Mouse (Mus musculus) bone marrow macrophage, adult 2 months (primary cell): ENCODE measurements around the gene Atp5j2. TPM values are rescaled to one million over a fixed set of nuclear protein-coding genes. Genes with fewer than 3 reads are reported as not detected.
A peak's percentile ranks its signal among the peaks of the same experiment; 100 is the strongest.

Experiments used
- H3K27ac ChIP-seq: 2 replicates; pipeline ENCODE4 v1.5.1; 2012; ENCODE audit warnings: low read depth, low read length; ENCODE audit not compliant: insufficient read depth
- H3K4me1 ChIP-seq: 2 replicates; pipeline ENCODE4 v1.6.1; 2012; ENCODE audit warnings: low read length; ENCODE audit not compliant: control insufficient read depth, insufficient read depth
- H3K4me3 ChIP-seq: 2 replicates; pipeline ENCODE4 v1.5.1; 2012; ENCODE audit warnings: mild to moderate bottlenecking, low read length, moderate library complexity; ENCODE audit not compliant: insufficient read depth
- CTCF ChIP-seq: IDR thresholded peaks from 2 replicates; pipeline ENCODE4 v1.5.1; 2012; ENCODE audit warnings: low read depth, mild to moderate bottlenecking, low read length, moderate library complexity
- POLR2A ChIP-seq: IDR thresholded peaks from 2 replicates; pipeline ENCODE4 v1.6.1; 2012; ENCODE audit warnings: mild to moderate bottlenecking, low read depth, low read length, borderline replicate concordance
- polyA plus RNA-seq: library from polyadenylated mRNA; stranded (reverse); fragments of >200 nt; gene quantifications from 2 replicates; pipeline ENCODE4 v1.2.4, GENCODE M21; 2012; ENCODE audit not compliant: missing spikeins, insufficient read depth, insufficient read length

The Atp5j2 gene
- polyA plus RNA-seq, 1 experiment, result 271 TPM

- peak within 1 kb of the TSS; percentile 96 for H3K4me3 ChIP-seq
- no peak for TF ChIP-seq CTCF
- no peak for TF ChIP-seq POLR2A
- H3K27ac ChIP-seq, result peak within 1 kb of the TSS; percentile 97
- peaks cover 13% of the 10 kb centered on the region for H3K4me1 ChIP-seq
Measured at GRCm38 (mm10) chr5:145139571-145140519, 52.0 kb downstream of the Atp5j2 start, which contains the start of the genes Pdap1 and Bud31. Pdap1 (minus strand) TSS chr5:145140238. Bud31 (plus strand) TSS chr5:145140362.

- TF ChIP-seq POLR2A (no peak), CTCF (no peak)
- H3K27ac ChIP-seq, result no peak overlapping the region
- H3K4me1 ChIP-seq, result peaks cover 13% of the 10 kb centered on the region
- peak overlapping the region; percentile 96 for H3K4me3 ChIP-seq
Measured at GRCm38 (mm10) chr5:145138836-145139235, 53.0 kb downstream of the Atp5j2 start.

Other genes with a start within 250 kb of the Atp5j2 start
- gene Smurf1, start 226.2 kb downstream of the Atp5j2 start, polyA plus RNA-seq, result 9.4 and 11.5 TPM in 2 replicates
- not detected in 2 replicates for gene Gm4871, start 159.3 kb downstream of the Atp5j2 start, polyA plus RNA-seq
- not detected in 2 replicates for gene 1700018F24Rik, start 149.1 kb downstream of the Atp5j2 start, polyA plus RNA-seq
- gene Arpc1a, start 108.2 kb downstream of the Atp5j2 start, polyA plus RNA-seq, result 78.6 and 92.3 TPM in 2 replicates
- not detected in 2 replicates for gene Kpna7, start 108.0 kb downstream of the Atp5j2 start, polyA plus RNA-seq
- gene Arpc1b, start 77.8 kb downstream of the Atp5j2 start, polyA plus RNA-seq, result 829 and 891 TPM in 2 replicates
- 72.8 and 76.5 TPM in 2 replicates for gene Pdap1, start 51.8 kb downstream of the Atp5j2 start, polyA plus RNA-seq
- gene Bud31, start 51.7 kb downstream of the Atp5j2 start, polyA plus RNA-seq, result 128 and 135 TPM in 2 replicates
- gene Ptcd1, start 25.0 kb downstream of the Atp5j2 start, polyA plus RNA-seq, result 10.0 and 11.4 TPM in 2 replicates
- gene Cpsf4, start 24.8 kb downstream of the Atp5j2 start, polyA plus RNA-seq, result 24.9 and 25.7 TPM in 2 replicates
- gene Zkscan14, start 9.8 kb upstream of the Atp5j2 start, polyA plus RNA-seq, result 8.0 and 8.4 TPM in 2 replicates
- gene Zkscan5, start 12.5 kb upstream of the Atp5j2 start, polyA plus RNA-seq, result 7.8 and 9.5 TPM in 2 replicates
- 26.7 and 27.5 TPM in 2 replicates for gene Zfp655, start 39.7 kb upstream of the Atp5j2 start, polyA plus RNA-seq
- 6.9 and 7.7 TPM in 2 replicates for gene Zscan25, start 88.4 kb upstream of the Atp5j2 start, polyA plus RNA-seq
- gene Cyp3a57, start 153.2 kb upstream of the Atp5j2 start, polyA plus RNA-seq, result not detected in 2 replicates